Mouse (Mus musculus) hindbrain, embryonic 15.5 days (tissue): Measurements from ENCODE around the gene Tmem203. TPM values are rescaled to one million over a fixed set of nuclear protein-coding genes. Genes with fewer than 3 reads are reported as not detected.

Experiments used
- ATAC-seq: fragments of 200-750 bp; cut with Nextera tagmentation; 2 replicates; pipeline ENCODE4 v1.8.0; 2017; ENCODE audit warnings: low read depth, moderate number of reproducible peaks, moderate TSS enrichment; ENCODE audit not compliant: low FRiP score
- H3K27ac ChIP-seq: fragments of 300-500 bp; sonication (generic); replicated peaks from 2 replicates; pipeline ENCODE4 v1.5.1; 2015; ENCODE audit warnings: mild to moderate bottlenecking, inconsistent platforms
- H3K27me3 ChIP-seq: fragments of 300-500 bp; sonication (generic); 2 replicates; pipeline ENCODE4 v1.6.1; 2015; ENCODE audit warnings: control low read depth, inconsistent platforms
- H3K36me3 ChIP-seq: fragments of 300-500 bp; sonication (generic); 2 replicates; pipeline ENCODE4 v1.6.1; 2015; ENCODE audit warnings: control low read depth, inconsistent platforms
- H3K4me1 ChIP-seq: fragments of 300-500 bp; sonication (generic); replicated peaks from 2 replicates; pipeline ENCODE4 v1.6.1; 2015; ENCODE audit warnings: control low read depth, inconsistent platforms
- H3K4me2 ChIP-seq: fragments of 300-500 bp; sonication (generic); 2 replicates; pipeline ENCODE4 v1.6.1; 2015; ENCODE audit warnings: moderate library complexity, mild to moderate bottlenecking, inconsistent platforms
- H3K4me3 ChIP-seq: fragments of 300-500 bp; sonication (generic); 2 replicates; pipeline ENCODE4 v1.5.1; 2015; ENCODE audit warnings: mild to moderate bottlenecking, inconsistent platforms
- H3K9ac ChIP-seq: fragments of 300-500 bp; sonication (generic); 2 replicates; pipeline ENCODE4 v1.6.1; 2015; ENCODE audit warnings: inconsistent platforms
- H3K9me3 ChIP-seq: fragments of 300-500 bp; sonication (generic); 2 replicates; pipeline ENCODE4 v1.6.1; 2016; ENCODE audit warnings: control low read depth, inconsistent platforms
- WGBS: fragments of 180-500 bp; shearing (Covaris S2); methylation state at CpG from one replicate; pipeline ENCODE4 v1.1.7; 2015; 5-methylcytosine and 5-hydroxymethylcytosine counted together
- polyA plus RNA-seq: library from polyadenylated mRNA; unstranded; fragments of >200 nt; fragmentation: Nextera tagmentation; extraction: Ambion mirVana; gene quantifications from 2 replicates; pipeline ENCODE4 v1.2.1, GENCODE M21; 2015

Gene Tmem203
- polyA plus RNA-seq, 1 experiment from 2014 or later: 13.4 TPM

- 57% methylated on average over 7 of the region's 7 CpGs for WGBS
- peaks cover 37% of the 10 kb centered on the region for H3K4me1 ChIP-seq
- no peak overlapping the region for H3K27ac ChIP-seq
- H3K9ac ChIP-seq: no peak overlapping the region
- H3K27me3 ChIP-seq: peaks cover 39% of the 10 kb centered on the region
- H3K9me3 ChIP-seq: no peaks in the 10 kb centered on the region
- peaks cover 36% of the 10 kb centered on the region for H3K36me3 ChIP-seq
- no peak overlapping the region for H3K4me2 ChIP-seq
- no peak overlapping the region for H3K4me3 ChIP-seq
- ATAC-seq: no peak
These were observed 31.8 kb downstream of the Tmem203 start for GRCm38 (mm10) chr2:25286837-25287636.

- Histone ChIP-seq H3K36me3 (peaks cover 26% of the 10 kb centered on the region), H3K9ac (no peak within 1 kb of the TSS), H3K9me3 (no peaks in the 10 kb centered on the region), H3K4me3 (no peak within 1 kb of the TSS), H3K27me3 (peaks cover 50% of the 10 kb centered on the region), H3K27ac (no peak within 1 kb of the TSS), H3K4me1 (peaks cover 45% of the 10 kb centered on the region), H3K4me2 (no peak within 1 kb of the TSS)
- WGBS: 79% methylated on average over 6 of the region's 6 CpGs
- ATAC-seq: no peak
These were observed 32.8 kb downstream of the Tmem203 start, which contains the start of gene Tmem210 for GRCm38 (mm10) chr2:25287927-25288649. Gene Tmem210 (plus strand): TSS chr2:25288145.

- peaks cover 57% of the 10 kb centered on the region for H3K27me3 ChIP-seq
- H3K4me2 ChIP-seq: no peak overlapping the region
- no peak for ATAC-seq
- H3K4me1 ChIP-seq: peaks cover 45% of the 10 kb centered on the region
- WGBS: 81% methylated on average over 7 of the region's 7 CpGs
- no peaks in the 10 kb centered on the region for H3K9me3 ChIP-seq
- no peak overlapping the region for H3K4me3 ChIP-seq
- peaks cover 19% of the 10 kb centered on the region for H3K36me3 ChIP-seq
- H3K9ac ChIP-seq: no peak overlapping the region
- H3K27ac ChIP-seq: no peak overlapping the region
These were observed 33.6 kb downstream of the Tmem203 start for GRCm38 (mm10) chr2:25288734-25289345.

- H3K4me3 ChIP-seq: peak within 1 kb of the TSS; percentile 29
- H3K27ac ChIP-seq: peak within 1 kb of the TSS; percentile 53
- H3K36me3 ChIP-seq: peaks cover 17% of the 10 kb centered on the region
- WGBS: 7% methylated on average over 11 of the region's 11 CpGs
- peak within 1 kb of the TSS; percentile 25 for H3K9ac ChIP-seq
- ATAC-seq: no peak
- peaks cover 45% of the 10 kb centered on the region for H3K4me1 ChIP-seq
- H3K4me2 ChIP-seq: peak within 1 kb of the TSS; percentile 62
- no peaks in the 10 kb centered on the region for H3K9me3 ChIP-seq
- peaks cover 64% of the 10 kb centered on the region for H3K27me3 ChIP-seq
These were observed 34.4 kb downstream of the Tmem203 start, which contains the start of gene Lrrc26 for GRCm38 (mm10) chr2:25289651-25290050. Gene Lrrc26 (plus strand): TSS chr2:25289915.

GRCm38 (mm10) chr2:25290101-25290815 lies 35.0 kb downstream of the Tmem203 start:
- Histone ChIP-seq H3K36me3 (peaks cover 11% of the 10 kb centered on the region; the same call in 1 of the 2 replicates), H3K4me1 (peaks cover 45% of the 10 kb centered on the region), H3K9ac (peak overlapping the region; percentile 25), H3K4me3 (peak overlapping the region; percentile 29), H3K4me2 (peak overlapping the region; percentile 62), H3K27me3 (peaks cover 67% of the 10 kb centered on the region), H3K27ac (peak overlapping the region; percentile 53), H3K9me3 (no peaks in the 10 kb centered on the region)
- WGBS: 2% methylated on average over 54 of the region's 54 CpGs
- ATAC-seq: peak; percentile 17

- Histone ChIP-seq H3K4me2 (peak overlapping the region; percentile 62), H3K27me3 (peaks cover 67% of the 10 kb centered on the region), H3K4me1 (peaks cover 45% of the 10 kb centered on the region), H3K4me3 (peak overlapping the region; percentile 29), H3K9ac (no peak overlapping the region), H3K36me3 (peaks cover 7% of the 10 kb centered on the region; the same call in 1 of the 2 replicates), H3K9me3 (no peaks in the 10 kb centered on the region), H3K27ac (peak overlapping the region; percentile 53; the same call in 1 of the 2 replicates)
- peak; percentile 10; the same call in 1 of the 2 replicates for ATAC-seq
- WGBS: under 1% methylated on average over 18 of the region's 18 CpGs
These were observed 35.5 kb downstream of the Tmem203 start for GRCm38 (mm10) chr2:25290816-25291130.

GRCm38 (mm10) chr2:25291184-25292053 lies 36.2 kb downstream of the Tmem203 start:
- 8% methylated on average over 32 of the region's 32 CpGs for WGBS
- Histone ChIP-seq H3K36me3 (peaks cover 10% of the 10 kb centered on the region; the same call in 1 of the 2 replicates), H3K4me2 (peak overlapping the region; percentile 62), H3K4me1 (peaks cover 45% of the 10 kb centered on the region), H3K27ac (no peak overlapping the region), H3K9me3 (no peaks in the 10 kb centered on the region), H3K9ac (0 out of 2 replicates have a peak overlapping the region, but pooled peaks have one; percentile 6), H3K27me3 (peaks cover 71% of the 10 kb centered on the region), H3K4me3 (0 out of 2 replicates have a peak overlapping the region, but pooled peaks have one; percentile 16)
- ATAC-seq: no peak

GRCm38 (mm10) chr2:25292054-25292544 lies 36.9 kb downstream of the Tmem203 start:
- Histone ChIP-seq H3K36me3 (peaks cover 17% of the 10 kb centered on the region; the same call in 1 of the 2 replicates), H3K27me3 (peaks cover 77% of the 10 kb centered on the region), H3K9me3 (no peaks in the 10 kb centered on the region), H3K4me3 (peak overlapping the region; percentile 16), H3K9ac (peak overlapping the region; percentile 8; the same call in 1 of the 2 replicates), H3K4me2 (peak overlapping the region; percentile 43), H3K27ac (no peak overlapping the region), H3K4me1 (peaks cover 42% of the 10 kb centered on the region)
- 7% methylated on average over 37 of the region's 43 CpGs for WGBS
- no peak for ATAC-seq

- WGBS: 0% methylated on average over 1 of the region's 1 CpGs
These were observed 37.6 kb downstream of the Tmem203 start for GRCm38 (mm10) chr2:25292856-25293255.

GRCm38 (mm10) chr2:25293706-25294105 lies 38.5 kb downstream of the Tmem203 start:
- no peak overlapping the region for H3K9ac ChIP-seq
- H3K36me3 ChIP-seq: peaks cover 22% of the 10 kb centered on the region; the same call in 1 of the 2 replicates
- ATAC-seq: no peak
- H3K4me1 ChIP-seq: peaks cover 39% of the 10 kb centered on the region
- peaks cover 83% of the 10 kb centered on the region for H3K27me3 ChIP-seq
- no peaks in the 10 kb centered on the region for H3K9me3 ChIP-seq
- H3K4me2 ChIP-seq: no peak overlapping the region
- WGBS: 78% methylated on average over 9 of the region's 9 CpGs
- H3K4me3 ChIP-seq: no peak overlapping the region
- H3K27ac ChIP-seq: no peak overlapping the region

More at GRCm38 (mm10) chr2:25292856-25293255, 37.6 kb downstream of the Tmem203 start:
- Histone ChIP-seq H3K9me3 (no peaks in the 10 kb centered on the region), H3K4me3 (0 out of 2 replicates have a peak overlapping the region, but pooled peaks have one; percentile 16), H3K9ac (no peak overlapping the region), H3K4me2 (no peak overlapping the region), H3K4me1 (peaks cover 39% of the 10 kb centered on the region), H3K36me3 (peaks cover 22% of the 10 kb centered on the region; the same call in 1 of the 2 replicates), H3K27me3 (peaks cover 83% of the 10 kb centered on the region), H3K27ac (no peak overlapping the region)
- ATAC-seq: no peak
